Comparison of ENCODE assay signal across 22 mouse cellular contexts in the genomic region with DNA sequence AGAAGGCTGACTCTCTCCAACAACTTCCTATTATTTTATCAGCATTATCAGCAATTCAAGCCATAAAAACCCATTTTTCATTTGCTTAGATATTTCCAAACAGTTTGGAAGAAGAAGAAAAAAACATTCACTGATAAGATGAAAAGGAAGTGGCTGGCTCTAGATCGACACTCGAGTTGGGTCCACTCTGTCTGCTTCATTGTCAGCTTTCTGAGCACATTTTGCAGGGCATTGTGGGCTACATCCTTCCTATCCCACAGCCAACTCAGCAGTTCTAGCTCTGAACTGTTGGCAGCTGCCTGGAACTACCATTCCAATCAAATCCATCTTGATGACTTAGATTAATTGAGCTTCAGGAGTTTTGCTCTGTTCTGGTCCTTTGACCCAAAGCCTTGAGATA. TPM values are rescaled to one million over a fixed set of nuclear protein-coding genes. Genes with fewer than 3 reads are reported as not detected.
DNase-seq lines count a peak whose midpoint lies in the region; ATAC-seq and TF ChIP-seq lines count a peak whose summit lies in the region.
"Had no signal": no experiment of that assay in that cellular context is flagged by ENCODE, and none has a peak within 500 bp of the region (broad histone marks: within the 10 kb centered on the region; RNA-seq: fewer than 3 reads in every experiment).

No protein-coding gene starts in this region.

- H3K36me3 ChIP-seq in kidney, adult 2 months (ENCODE audit: control insufficient read depth, insufficient read depth, low read length), result no peaks in the 10 kb centered on the region
- H3K36me3 ChIP-seq in kidney, embryonic 14.5 days (ENCODE audit: control insufficient read depth, insufficient read depth, low read length), result no peaks in the 10 kb centered on the region
- no peaks in the 10 kb centered on the region for H3K36me3 ChIP-seq in lung, embryonic 16.5 days (ENCODE audit: control insufficient read depth, insufficient read depth, low read length)
- H3K36me3 ChIP-seq: forebrain, embryonic 10.5 days; hindbrain, embryonic 15.5 days had no signal

- 57% methylated on average over 2 of the region's 2 CpGs for WGBS in kidney, adult 2 months
- 46% methylated on average over 2 of the region's 2 CpGs for WGBS in kidney, embryonic 14.5 days
- 23% methylated on average over 2 of the region's 2 CpGs for WGBS in lung, embryonic 16.5 days

- no peak overlapping the region for H3K9ac ChIP-seq in kidney, embryonic 14.5 days (ENCODE audit: low read depth, low read length)
- no peak overlapping the region for H3K9ac ChIP-seq in lung, embryonic 16.5 days (ENCODE audit: low read length)
- H3K9ac ChIP-seq: forebrain, embryonic 13.5 days; hindbrain, embryonic 15.5 days had no signal

- peak; percentile 4 for DNase-seq in kidney, adult 2 months
- no peak for DNase-seq in kidney, adult 18-20 months
- DNase-seq in kidney, postnatal 14 days, result peak; percentile 12
- DNase-seq in lung, postnatal 36 days, result no peak
- no peak for DNase-seq in embryo, embryonic 10.5 days (ENCODE audit: low spot score)
- DNase-seq: adrenal gland, adult 8-10 months; adrenal gland, postnatal 25 days; cerebellum, adult 11-12 months; cerebellum, adult 8-10 months; cerebellum, postnatal 10 days; cerebellum, postnatal 36 days; gastrocnemius, postnatal 10 days; gastrocnemius, postnatal 36 days had no signal

- H3K9me3 ChIP-seq in kidney, embryonic 14.5 days (ENCODE audit: control insufficient read depth, low read length), result no peaks in the 10 kb centered on the region
- H3K9me3 ChIP-seq in lung, embryonic 16.5 days (ENCODE audit: control insufficient read depth, low read length), result no peaks in the 10 kb centered on the region
- H3K9me3 ChIP-seq: forebrain, embryonic 10.5 days; forebrain, embryonic 13.5 days; hindbrain, embryonic 15.5 days had no signal

- H3K27me3 ChIP-seq in kidney, adult 2 months (replicated peaks; ENCODE audit: control insufficient read depth, insufficient read depth, low read length), result no peaks in the 10 kb centered on the region
- no peaks in the 10 kb centered on the region for H3K27me3 ChIP-seq in kidney, embryonic 14.5 days (ENCODE audit: control insufficient read depth, insufficient read depth, low read length)
- H3K27me3 ChIP-seq in lung, embryonic 16.5 days (ENCODE audit: control insufficient read depth, insufficient read depth, low read depth, low read length), result no peaks in the 10 kb centered on the region; the same call in 1 of the 2 replicates
- H3K27me3 ChIP-seq: forebrain, embryonic 13.5 days; hindbrain, embryonic 15.5 days had no signal

- H3K4me3 ChIP-seq in kidney, adult 2 months (ENCODE audit: insufficient read depth, low read depth, low read length), result no peak overlapping the region
- H3K4me3 ChIP-seq in kidney, embryonic 14.5 days (ENCODE audit: low read length), result no peak overlapping the region
- H3K4me3 ChIP-seq in lung, embryonic 16.5 days (ENCODE audit: low read length), result no peak overlapping the region
- H3K4me3 ChIP-seq: forebrain, embryonic 10.5 days; forebrain, embryonic 13.5 days; hindbrain, embryonic 15.5 days had no signal

- no peak overlapping the region for H3K27ac ChIP-seq in kidney, adult 2 months (ENCODE audit: insufficient read depth, low read depth, low read length)
- no peak overlapping the region for H3K27ac ChIP-seq in kidney, embryonic 14.5 days (ENCODE audit: low read depth, low read length)
- no peak overlapping the region for H3K27ac ChIP-seq in lung, embryonic 16.5 days (ENCODE audit: low read length)
- H3K27ac ChIP-seq: forebrain, embryonic 10.5 days; forebrain, embryonic 13.5 days; hindbrain, embryonic 15.5 days had no signal

- H3K4me2 ChIP-seq in kidney, embryonic 14.5 days (replicated peaks; ENCODE audit: low read depth, low read length), result no peak overlapping the region
- no peak overlapping the region for H3K4me2 ChIP-seq in lung, embryonic 16.5 days (ENCODE audit: low read depth, low read length)
- H3K4me2 ChIP-seq: forebrain, embryonic 13.5 days; heart, embryonic 11.5 days; hindbrain, embryonic 15.5 days had no signal

- ATAC-seq in kidney, embryonic 14.5 days (ENCODE audit: low FRiP score, low TSS enrichment), result no peak
- peak; percentile 80 for ATAC-seq in lung, embryonic 16.5 days (ENCODE audit: low read depth)
- ATAC-seq: activated CD4-positive, CD25-positive, alpha-beta regulatory T cell, adult 4 months; CD4-positive, CD25-positive, alpha-beta regulatory T cell, adult 4 months; forebrain, embryonic 13.5 days; forebrain, embryonic 16.5 days had no signal

- no peaks in the 10 kb centered on the region for H3K4me1 ChIP-seq in kidney, adult 2 months (ENCODE audit: control insufficient read depth, insufficient read depth, low read length)
- no peaks in the 10 kb centered on the region for H3K4me1 ChIP-seq in kidney, embryonic 14.5 days (ENCODE audit: control insufficient read depth, insufficient read depth, low read length)
- no peaks in the 10 kb centered on the region for H3K4me1 ChIP-seq in lung, embryonic 16.5 days (replicated peaks; ENCODE audit: control insufficient read depth, insufficient read depth, low read length)
- H3K4me1 ChIP-seq: forebrain, embryonic 10.5 days; forebrain, embryonic 13.5 days; hindbrain, embryonic 15.5 days had no signal

- no peak for TF ChIP-seq CTCF in kidney, adult 2 months (conservative IDR thresholded peaks at IDR 0.05; ENCODE audit: insufficient read depth, insufficient read length, low read depth, low read length)

- no peak for TF ChIP-seq POLR2A in kidney, adult 2 months (IDR thresholded peaks at IDR 0.05; ENCODE audit: low read depth, low read length)

RNA-seq across cellular contexts. Expression of gene Kirrel3, which starts 40.0 kb away (rescaled TPM):
- polyA plus RNA-seq in kidney, adult 2 months (2012; rRNA removed), result 0.47 and 0.75 TPM in 2 replicates
- 3.2 and 4.0 TPM in 2 replicates for polyA plus RNA-seq in kidney, embryonic 14.5 days (2014; fragmentation: Nextera tagmentation; extraction: Ambion mirVana)
- polyA plus RNA-seq in lung, embryonic 16.5 days (2015; fragmentation: Nextera tagmentation; extraction: Ambion mirVana), result 1.2 and 1.5 TPM in 2 replicates
- polyA plus RNA-seq: activated CD4-positive, CD25-positive, alpha-beta regulatory T cell, adult 4 months had no signal

Comparison
In these comparisons a context has a peak if more than half of its experiments do, and no peak if none do; other contexts are left out.
1. DNase-seq: peak in kidney, adult 2 months (single experiment) and kidney, postnatal 14 days (single experiment); none in kidney, adult 18-20 months (single experiment), lung, postnatal 36 days (single experiment) and embryo, embryonic 10.5 days (single experiment).